Mouse (Mus musculus): Measurements from ENCODE around the gene Man1a.

- no peak for TF ChIP-seq HCFC1 (IDR thresholded peaks at IDR 0.05; ENCODE audit: borderline replicate concordance, insufficient read depth, low read length)
- TF ChIP-seq MAFK (IDR thresholded peaks at IDR 0.05; ENCODE audit: insufficient read depth, low read depth, low read length): no peak
- TF ChIP-seq ZC3H11A (IDR thresholded peaks at IDR 0.05; ENCODE audit: borderline replicate concordance, low read depth, low read length): no peak
These were observed 217.2 kb downstream of the Man1a start for GRCm38 (mm10) chr10:53859224-53859623.

All from ES-E14 (cell line).